Mouse (Mus musculus) gastrocnemius, postnatal 10 days (tissue): ENCODE measurements around the gene 2010111I01Rik. TPM values are rescaled to one million over a fixed set of nuclear protein-coding genes. Genes with fewer than 3 reads are reported as not detected.
"Not testable (repeated sequence)": the region's sequence is repeated elsewhere in the genome, so short reads cannot be mapped to it uniquely, and the experiment has no call there.

ENCODE experiments used
- DNase-seq: peaks from one replicate; pipeline ENCODE4 v3.0.0; 2021; ENCODE audit warnings: mixed read lengths
- total RNA-seq, 2 experiments: library from RNA; stranded (reverse); gene quantifications; 2 replicates each; pipeline ENCODE4 v1.2.3; 2021

The 2010111I01Rik gene
- total RNA-seq, 2 experiments from 2014 or later = 67.8 to 110 TPM

- no peak for DNase-seq
Observed at GRCm38 (mm10) chr13:62952624-62953023, 12.1 kb upstream of the 2010111I01Rik start.

- no peak for DNase-seq
Observed at GRCm38 (mm10) chr13:62955997-62956396, 8.7 kb upstream of the 2010111I01Rik start.

- no peak for DNase-seq
Observed at GRCm38 (mm10) chr13:62956776-62957175, 7.9 kb upstream of the 2010111I01Rik start.

- DNase-seq = no peak
Observed at GRCm38 (mm10) chr13:62963358-62963757, 1.3 kb upstream of the 2010111I01Rik start.

- no peak for DNase-seq
Observed at GRCm38 (mm10) chr13:62968223-62968622, 3.5 kb downstream of the 2010111I01Rik start.

- DNase-seq = no peak
Observed at GRCm38 (mm10) chr13:62970515-62971269, 6.0 kb downstream of the 2010111I01Rik start.

GRCm38 (mm10) chr13:62972403-62972802 lies 7.7 kb downstream of the 2010111I01Rik start:
- no peak for DNase-seq

- no peak for DNase-seq
Observed at GRCm38 (mm10) chr13:62973111-62973510, 8.4 kb downstream of the 2010111I01Rik start.

- DNase-seq = no peak
Observed at GRCm38 (mm10) chr13:62978104-62978503, 13.4 kb downstream of the 2010111I01Rik start.

- DNase-seq = no peak
Observed at GRCm38 (mm10) chr13:62978784-62979183, 14.1 kb downstream of the 2010111I01Rik start.

GRCm38 (mm10) chr13:62979215-62979614 lies 14.5 kb downstream of the 2010111I01Rik start:
- no peak for DNase-seq

GRCm38 (mm10) chr13:62980131-62980530 lies 15.4 kb downstream of the 2010111I01Rik start:
- DNase-seq = no peak

- no peak for DNase-seq
Observed at GRCm38 (mm10) chr13:62984485-62984884, 19.8 kb downstream of the 2010111I01Rik start.

- DNase-seq = no peak
Observed at GRCm38 (mm10) chr13:62989891-62990490, 25.3 kb downstream of the 2010111I01Rik start.

- DNase-seq = no peak
Observed at GRCm38 (mm10) chr13:62993543-62994477, 29.1 kb downstream of the 2010111I01Rik start.

- DNase-seq = no peak
Observed at GRCm38 (mm10) chr13:62996767-62997166, 32.1 kb downstream of the 2010111I01Rik start.

GRCm38 (mm10) chr13:63007491-63007890 lies 42.8 kb downstream of the 2010111I01Rik start:
- DNase-seq = not testable (repeated sequence)

- DNase-seq = no peak
Observed at GRCm38 (mm10) chr13:63010345-63011090, 45.8 kb downstream of the 2010111I01Rik start.

GRCm38 (mm10) chr13:63014353-63014752 lies 49.7 kb downstream of the 2010111I01Rik start:
- DNase-seq = no peak

- DNase-seq = no peak
Observed at GRCm38 (mm10) chr13:63015362-63015761, 50.7 kb downstream of the 2010111I01Rik start.

- no peak for DNase-seq
Observed at GRCm38 (mm10) chr13:63016056-63016455, 51.4 kb downstream of the 2010111I01Rik start.
